Mouse (Mus musculus) brown adipose tissue, adult 24 weeks (tissue): ENCODE results near the gene Hspa8. TPM values are rescaled to one million over a fixed set of nuclear protein-coding genes. Genes with fewer than 3 reads are reported as not detected.
"Not testable (repeated sequence)": the region's sequence is repeated elsewhere in the genome, so short reads cannot be mapped to it uniquely, and the experiment has no call there.

Experiments
- H3K27ac ChIP-seq: fragments of 200-500 bp; replicated peaks from 2 replicates; pipeline ENCODE4 v1.5.1; 2012; ENCODE audit warnings: low read depth, mild to moderate bottlenecking, low read length
- H3K4me1 ChIP-seq: fragments of 200-500 bp; 2 replicates; pipeline ENCODE4 v1.6.1; 2012; ENCODE audit warnings: low read length, mixed read lengths; ENCODE audit not compliant: control insufficient read depth, insufficient read depth, insufficient read length
- H3K4me3 ChIP-seq: fragments of 200-500 bp; 2 replicates; pipeline ENCODE4 v1.5.1; 2012; ENCODE audit warnings: low read depth, mild to moderate bottlenecking, low read length, moderate library complexity; ENCODE audit not compliant: insufficient read depth
- polyA plus RNA-seq: library from polyadenylated mRNA; stranded (reverse); fragments of >200 nt; gene quantifications from 2 replicates; pipeline ENCODE4 v1.2.4, GENCODE M21; 2012; ENCODE audit not compliant: missing spikeins, insufficient read depth, insufficient read length

The Hspa8 gene
- polyA plus RNA-seq, 1 experiment: 688 TPM

DNA sequence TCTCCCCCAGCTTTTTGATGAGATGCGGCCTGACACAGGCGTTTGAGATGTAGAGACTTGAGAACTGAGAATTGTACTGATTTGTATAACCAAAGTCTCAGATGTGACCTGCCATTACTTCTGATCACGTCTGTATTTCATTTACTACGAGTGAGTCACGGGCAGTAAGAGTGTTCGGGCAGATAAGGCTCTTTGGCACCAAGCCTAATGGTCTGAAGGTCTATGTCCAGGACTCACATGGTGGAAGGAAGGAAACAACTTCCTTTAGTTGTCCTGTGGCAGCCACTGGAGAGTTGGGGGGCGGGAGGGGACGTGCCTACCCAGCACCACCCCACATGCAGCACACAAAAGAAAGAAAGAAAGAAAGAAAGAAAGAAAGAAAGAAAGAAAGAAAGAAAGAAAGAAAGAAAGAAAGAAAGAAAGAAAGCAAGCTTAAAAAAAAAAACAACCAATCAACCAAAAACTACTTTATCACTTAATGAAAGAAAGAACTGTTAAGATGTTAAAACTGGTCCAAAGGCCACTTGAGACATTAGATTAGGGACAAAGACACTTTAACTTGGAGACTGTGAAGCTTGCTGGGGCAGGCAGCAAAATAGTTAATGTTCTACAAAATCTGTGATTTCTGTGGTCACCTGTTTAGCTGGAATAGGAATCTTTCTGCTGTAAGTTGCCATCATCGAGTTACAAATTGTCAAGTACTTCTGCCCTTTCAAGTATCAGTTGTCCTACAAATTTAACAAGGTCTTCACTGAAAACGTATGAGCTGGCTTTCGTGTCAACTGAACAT is 24.1 kb upstream of the Hspa8 start:
- H3K4me3 ChIP-seq: no peak overlapping the region
- peak overlapping the region; percentile 89 for H3K27ac ChIP-seq
- H3K4me1 ChIP-seq: peaks cover 19% of the 10 kb centered on the region

- Histone ChIP-seq H3K4me1 (peaks cover 26% of the 10 kb centered on the region), H3K4me3 (no peak overlapping the region), H3K27ac (peak overlapping the region; percentile 62)
Observed at GRCm38 (mm10) chr9:40780111-40780510, 20.7 kb upstream of the Hspa8 start.

DNA sequence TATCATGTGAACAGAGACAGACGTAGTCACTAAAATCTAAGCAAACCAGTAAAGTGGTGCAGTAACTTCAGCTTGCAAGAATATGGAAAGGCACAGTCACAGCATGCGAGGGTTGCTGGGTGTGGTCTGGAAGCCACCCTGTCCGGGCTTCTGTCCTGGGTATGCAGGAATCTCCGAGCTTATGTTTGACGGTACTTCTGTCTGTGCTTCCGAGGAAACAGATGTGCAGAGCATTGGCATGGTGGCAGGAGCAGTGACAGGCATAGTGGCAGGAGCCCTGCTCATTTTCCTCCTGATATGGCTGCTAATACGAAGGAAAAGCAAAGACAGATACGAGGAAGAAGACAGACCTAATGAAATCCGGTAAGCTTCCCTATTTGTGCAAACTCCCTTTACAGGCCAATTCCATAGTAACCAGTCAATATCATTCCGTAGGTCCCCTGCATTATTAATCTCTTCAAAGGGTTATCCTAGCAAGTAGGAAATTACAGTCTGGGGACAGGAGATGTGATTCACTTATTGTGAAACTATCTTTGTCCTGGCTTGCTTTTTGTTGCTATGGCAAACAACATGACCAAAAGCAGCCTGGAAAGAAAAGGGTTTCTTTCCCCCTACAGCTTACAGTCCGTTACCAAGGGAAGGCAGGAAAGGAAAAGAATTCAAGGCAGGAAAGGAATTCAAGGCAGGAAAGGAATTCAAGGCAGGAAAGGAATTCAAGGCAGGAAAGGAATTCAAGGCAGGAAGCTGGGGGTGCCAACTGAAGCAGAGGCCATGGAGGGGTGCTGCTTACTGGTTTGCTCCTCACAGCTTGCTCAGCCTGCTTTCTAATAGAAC is 19.7 kb upstream of the Hspa8 start:
- H3K4me3 ChIP-seq: 0 out of 2 replicates have a peak overlapping the region, but pooled peaks have one; percentile 19
- H3K4me1 ChIP-seq: peaks cover 24% of the 10 kb centered on the region
- peak overlapping the region; percentile 96 for H3K27ac ChIP-seq

- Histone ChIP-seq H3K27ac (peak overlapping the region; percentile 96), H3K4me3 (peak overlapping the region; percentile 29), H3K4me1 (peaks cover 22% of the 10 kb centered on the region)
Observed at GRCm38 (mm10) chr9:40781726-40782581, 18.8 kb upstream of the Hspa8 start.

DNA sequence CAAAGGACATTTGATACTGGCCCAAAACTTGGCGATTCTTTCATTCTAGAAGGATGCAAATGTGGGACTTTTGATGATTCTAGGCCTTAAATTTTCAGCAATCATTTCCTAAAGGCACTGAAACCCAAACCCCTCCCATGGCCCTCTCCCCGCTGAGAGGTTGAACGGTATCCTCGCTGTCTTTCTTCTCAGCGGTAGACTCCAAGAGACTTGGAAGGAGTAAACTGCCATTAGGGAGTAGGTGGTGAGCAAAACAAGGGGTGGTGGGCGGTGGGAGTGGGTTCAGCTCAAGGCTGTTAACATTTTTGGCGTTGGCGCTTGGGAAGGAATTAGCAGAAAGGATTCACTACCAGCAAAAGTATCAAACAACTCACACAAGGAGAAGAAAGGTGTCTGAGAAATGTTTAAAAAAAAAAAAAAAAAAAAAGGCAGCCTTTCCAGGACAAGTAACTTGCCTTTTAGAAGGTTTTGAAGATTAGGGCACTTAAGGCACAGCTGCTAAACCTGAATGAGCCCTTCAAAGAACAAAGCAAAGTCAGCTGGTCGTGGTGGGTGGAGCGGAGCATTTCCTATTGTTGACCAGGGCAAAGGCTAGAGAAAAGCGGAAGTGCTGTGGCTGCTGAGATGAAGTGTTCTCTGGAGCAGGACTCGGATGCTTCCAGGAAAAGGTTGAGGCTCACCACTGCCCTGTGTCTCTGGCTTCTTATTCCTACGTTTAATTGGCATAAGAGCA is 17.0 kb upstream of the Hspa8 start:
- H3K4me1 ChIP-seq: peaks cover 22% of the 10 kb centered on the region
- H3K4me3 ChIP-seq: peak overlapping the region; percentile 19
- H3K27ac ChIP-seq: peak overlapping the region; percentile 100

DNA sequence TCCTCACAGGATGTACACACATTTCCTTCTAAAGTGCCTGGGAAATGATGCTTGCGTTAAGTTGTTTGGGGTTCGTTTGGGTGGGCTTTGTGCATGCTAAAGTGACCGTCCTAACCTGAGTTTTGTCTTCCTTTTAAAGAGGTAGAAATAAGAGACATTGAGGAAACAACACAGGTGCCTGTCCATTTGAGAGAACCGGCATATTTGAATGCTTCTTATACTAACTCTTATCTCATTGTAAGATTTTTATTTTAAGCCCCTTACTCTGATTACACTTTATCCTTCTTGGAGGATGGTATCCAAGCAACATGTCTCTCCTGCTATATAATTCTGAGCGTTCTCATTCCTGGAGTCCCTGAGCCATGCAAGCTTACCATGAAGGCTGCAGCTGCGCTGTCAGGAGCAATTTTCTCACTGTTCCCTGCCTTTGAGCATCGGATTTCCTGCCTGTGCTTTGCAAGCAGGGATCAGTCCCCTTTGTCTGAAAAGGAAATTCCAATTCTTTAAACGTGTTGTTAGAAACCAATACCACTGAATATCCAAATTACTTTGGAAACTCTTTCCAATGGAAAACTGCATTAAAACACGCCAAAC is 16.3 kb upstream of the Hspa8 start:
- peak overlapping the region; percentile 85 for H3K27ac ChIP-seq
- H3K4me1 ChIP-seq: peaks cover 22% of the 10 kb centered on the region
- H3K4me3 ChIP-seq: 0 out of 2 replicates have a peak overlapping the region, but pooled peaks have one; percentile 4

GRCm38 (mm10) chr9:40785452-40785851 is 15.3 kb upstream of the Hspa8 start:
- Histone ChIP-seq H3K4me3 (no peak overlapping the region), H3K27ac (peak overlapping the region; percentile 25; the same call in 1 of the 2 replicates), H3K4me1 (peaks cover 18% of the 10 kb centered on the region)

DNA sequence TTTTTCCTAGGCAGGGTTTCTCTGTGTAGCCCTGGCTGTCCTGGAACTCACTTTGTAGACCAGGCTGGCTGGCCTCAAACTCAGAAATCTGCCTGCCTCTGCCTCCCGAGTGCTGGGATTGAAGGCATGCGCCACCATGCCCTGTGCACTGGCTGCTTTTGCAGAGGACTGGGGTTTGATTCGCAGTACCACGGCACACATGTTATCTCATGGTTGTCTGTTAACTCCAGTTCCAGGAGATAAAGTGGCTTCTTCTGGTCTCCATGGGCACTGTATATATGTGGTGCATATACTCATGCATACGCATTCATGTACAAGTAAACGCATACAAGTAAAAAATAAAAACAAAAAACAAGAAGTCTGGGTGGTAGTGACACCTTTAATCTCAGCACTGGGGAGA is 14.0 kb upstream of the Hspa8 start:
- H3K27ac ChIP-seq, H3K4me3 ChIP-seq: not testable (repeated sequence)
- H3K4me1 ChIP-seq: peaks cover 15% of the 10 kb centered on the region

GRCm38 (mm10) chr9:40791864-40792633 is 8.7 kb upstream of the Hspa8 start:
- Histone ChIP-seq H3K27ac (no peak overlapping the region), H3K4me1 (peaks cover 7% of the 10 kb centered on the region; the same call in 1 of the 2 replicates), H3K4me3 (no peak overlapping the region)

DNA sequence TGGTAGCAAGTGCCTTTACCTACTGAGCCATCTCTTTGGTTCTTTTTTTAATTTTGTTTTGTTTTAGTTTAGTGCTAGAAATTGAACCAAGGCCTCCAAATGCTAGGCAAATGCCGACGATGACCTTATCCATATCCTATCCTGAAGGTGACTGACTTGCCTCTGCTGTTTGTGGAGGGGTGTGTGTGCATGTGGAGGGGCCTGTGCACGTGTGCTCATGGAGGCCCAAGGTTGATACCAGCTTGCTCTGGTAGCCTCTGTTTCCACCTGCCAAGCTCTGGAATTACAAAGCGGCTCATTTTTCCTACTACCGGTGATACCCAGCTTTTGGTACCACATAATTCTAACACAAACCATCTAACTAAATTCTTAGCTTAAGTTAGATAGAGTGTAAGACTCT is 7.2 kb upstream of the Hspa8 start:
- Histone ChIP-seq H3K4me3 (no peak overlapping the region), H3K27ac (no peak overlapping the region), H3K4me1 (peaks cover 10% of the 10 kb centered on the region; the same call in 1 of the 2 replicates)

DNA sequence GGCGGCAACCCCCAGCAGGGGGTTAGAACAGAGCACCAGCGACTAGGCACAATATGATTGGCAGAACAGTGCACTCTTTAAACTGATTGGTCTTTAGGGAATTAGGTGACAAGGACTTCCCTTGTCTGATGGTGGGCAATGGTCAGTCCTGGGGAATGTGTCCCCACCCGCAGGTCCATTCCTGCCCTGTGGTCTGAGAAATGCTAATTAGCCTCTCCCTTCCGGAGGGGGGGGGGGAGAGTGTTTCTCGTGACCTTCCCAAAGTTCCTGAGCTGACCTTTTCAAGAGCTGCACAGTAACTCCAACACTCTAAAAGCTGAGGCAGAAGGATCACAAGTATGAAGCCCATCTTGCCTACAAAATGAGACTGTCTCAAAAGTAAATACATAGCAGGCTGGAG is 6.5 kb upstream of the Hspa8 start:
- Histone ChIP-seq H3K27ac (peak overlapping the region; percentile 41; the same call in 1 of the 2 replicates), H3K4me1 (peaks cover 14% of the 10 kb centered on the region; the same call in 1 of the 2 replicates)

GRCm38 (mm10) chr9:40794926-40795325 is 5.9 kb upstream of the Hspa8 start:
- Histone ChIP-seq H3K4me3 (no peak overlapping the region), H3K27ac (no peak overlapping the region), H3K4me1 (peaks cover 15% of the 10 kb centered on the region; the same call in 1 of the 2 replicates)

More for the DNA sequence above, 6.5 kb upstream of the Hspa8 start:
- no peak overlapping the region for H3K4me3 ChIP-seq

- H3K27ac ChIP-seq: peak overlapping the region; percentile 60; the same call in 1 of the 2 replicates
- H3K4me1 ChIP-seq: peaks cover 15% of the 10 kb centered on the region; the same call in 1 of the 2 replicates
- no peak overlapping the region for H3K4me3 ChIP-seq
Observed at GRCm38 (mm10) chr9:40795562-40795961, 5.2 kb upstream of the Hspa8 start.
